Mouse (Mus musculus) cortical plate, adult 2 months (tissue): ENCODE data around the gene Phc1.

Experiments used
- CTCF ChIP-seq: fragments of 200-500 bp; IDR thresholded peaks from 2 replicates; pipeline ENCODE4 v1.5.1; 2011; ENCODE audit warnings: mild to moderate bottlenecking, control low read depth, low read length; ENCODE audit not compliant: insufficient read depth; ENCODE audit errors: extremely low read depth
- POLR2A ChIP-seq: fragments of 200-500 bp; IDR thresholded peaks from 2 replicates; pipeline ENCODE4 v1.6.1; 2011; ENCODE audit warnings: mild to moderate bottlenecking, low read length, control low read depth; ENCODE audit not compliant: insufficient read depth; ENCODE audit errors: extremely low read depth

- TF ChIP-seq CTCF (no peak), POLR2A (no peak)
These were observed 1.2 kb downstream of the Phc1 start for GRCm38 (mm10) chr6:122339047-122339647.
